Mouse (Mus musculus) intestine, embryonic 14.5 days (tissue): ENCODE results near the gene Pax5. TPM values are rescaled to one million over a fixed set of nuclear protein-coding genes. Genes with fewer than 3 reads are reported as not detected.

Experiments
- ATAC-seq: fragments of 200-750 bp; cut with Nextera tagmentation; replicated peaks from 2 replicates; pipeline ENCODE4 v1.8.0; 2017; ENCODE audit warnings: low read depth, moderate number of reproducible peaks, moderate TSS enrichment, moderate library complexity; ENCODE audit not compliant: low FRiP score, low TSS enrichment
- DNase-seq: peaks from one replicate; pipeline ENCODE4 v3.0.0-alpha.2; 2018; ENCODE audit warnings: low spot score
- H3K27ac ChIP-seq: fragments of 300-500 bp; sonication (generic); 2 replicates; pipeline ENCODE4 v1.5.1; 2014; ENCODE audit warnings: low read depth, mild to moderate bottlenecking, control low read depth
- H3K27me3 ChIP-seq: fragments of 300-500 bp; sonication (generic); replicated peaks from 2 replicates; pipeline ENCODE4 v1.6.1; 2014; ENCODE audit warnings: low read length, control low read depth; ENCODE audit not compliant: control insufficient read depth, insufficient read depth
- H3K36me3 ChIP-seq: fragments of 300-500 bp; sonication (generic); 2 replicates; pipeline ENCODE4 v1.6.1; 2014; ENCODE audit warnings: low read length, control low read depth; ENCODE audit not compliant: control insufficient read depth, insufficient read depth
- H3K4me1 ChIP-seq: fragments of 300-500 bp; sonication (generic); replicated peaks from 2 replicates; pipeline ENCODE4 v1.6.1; 2014; ENCODE audit warnings: low read length, control low read depth, mixed read lengths; ENCODE audit not compliant: control insufficient read depth, insufficient read depth
- H3K4me2 ChIP-seq: fragments of 300-500 bp; sonication (generic); 2 replicates; pipeline ENCODE4 v1.6.1; 2014; ENCODE audit warnings: low read length
- H3K4me3 ChIP-seq: fragments of 300-500 bp; sonication (generic); 2 replicates; pipeline ENCODE4 v1.5.1; 2014; ENCODE audit warnings: low read depth, low read length, control low read depth, mixed read lengths
- H3K9ac ChIP-seq: fragments of 300-500 bp; sonication (generic); 2 replicates; pipeline ENCODE4 v1.6.1; 2014; ENCODE audit warnings: mild to moderate bottlenecking, low read length
- H3K9me3 ChIP-seq: fragments of 300-500 bp; sonication (generic); 2 replicates; pipeline ENCODE4 v1.6.1; 2016; ENCODE audit warnings: low read length, control low read depth; ENCODE audit not compliant: control insufficient read depth
- WGBS: fragments of 180-500 bp; shearing (Covaris S2); extraction: QIAGEN DNeasy Blood & Tissue Kit; methylation state at CpG from one replicate; pipeline ENCODE4 v1.1.7; 2014; 5-methylcytosine and 5-hydroxymethylcytosine counted together
- polyA plus RNA-seq: library from polyadenylated mRNA; unstranded; fragments of >200 nt; fragmentation: Nextera tagmentation; extraction: Ambion mirVana; gene quantifications from 2 replicates; pipeline ENCODE4 v1.2.1, GENCODE M21; 2014

The Pax5 gene
- polyA plus RNA-seq, 1 experiment from 2014 or later = not detected

- Histone ChIP-seq H3K27me3 (no peaks in the 10 kb centered on the region), H3K4me1 (no peaks in the 10 kb centered on the region), H3K9ac (no peak overlapping the region), H3K4me2 (no peak overlapping the region), H3K27ac (no peak overlapping the region), H3K4me3 (no peak overlapping the region), H3K9me3 (no peaks in the 10 kb centered on the region), H3K36me3 (no peaks in the 10 kb centered on the region)
- 64% methylated on average over 1 of the region's 1 CpGs for WGBS
- no peak for DNase-seq
- no peak for ATAC-seq
Observed at GRCm38 (mm10) chr4:44544495-44544894, 165.8 kb downstream of the Pax5 start.

- H3K4me2 ChIP-seq = no peak overlapping the region
- no peaks in the 10 kb centered on the region for H3K36me3 ChIP-seq
- H3K27me3 ChIP-seq = no peaks in the 10 kb centered on the region
- H3K27ac ChIP-seq = no peak overlapping the region
- H3K9ac ChIP-seq = no peak overlapping the region
- DNase-seq (no peak), ATAC-seq (no peak)
- no peaks in the 10 kb centered on the region for H3K4me1 ChIP-seq
- 91% methylated on average over 2 of the region's 2 CpGs for WGBS
- no peaks in the 10 kb centered on the region for H3K9me3 ChIP-seq
- no peak overlapping the region for H3K4me3 ChIP-seq
Observed at GRCm38 (mm10) chr4:44543880-44544279, 166.4 kb downstream of the Pax5 start.

- WGBS = 74% methylated on average over 3 of the region's 3 CpGs
- Histone ChIP-seq H3K4me2 (no peak overlapping the region), H3K4me3 (no peak overlapping the region)
Observed at GRCm38 (mm10) chr4:44542101-44542500, 168.2 kb downstream of the Pax5 start.

GRCm38 (mm10) chr4:44538488-44538887 is 171.8 kb downstream of the Pax5 start:
- Histone ChIP-seq H3K4me2 (no peak overlapping the region), H3K9ac (no peak overlapping the region), H3K36me3 (no peaks in the 10 kb centered on the region), H3K27ac (no peak overlapping the region), H3K9me3 (no peaks in the 10 kb centered on the region), H3K4me1 (no peaks in the 10 kb centered on the region), H3K27me3 (no peaks in the 10 kb centered on the region), H3K4me3 (no peak overlapping the region)
- WGBS = 47% methylated on average over 4 of the region's 5 CpGs
- ATAC-seq (no peak), DNase-seq (no peak)

More at GRCm38 (mm10) chr4:44542101-44542500, 168.2 kb downstream of the Pax5 start:
- H3K27me3 ChIP-seq = no peaks in the 10 kb centered on the region
- no peaks in the 10 kb centered on the region for H3K36me3 ChIP-seq
- H3K9me3 ChIP-seq = no peaks in the 10 kb centered on the region
- no peak overlapping the region for H3K27ac ChIP-seq
- ATAC-seq (no peak), DNase-seq (no peak)
- no peak overlapping the region for H3K9ac ChIP-seq
- H3K4me1 ChIP-seq = no peaks in the 10 kb centered on the region

GRCm38 (mm10) chr4:44536794-44537193 is 173.5 kb downstream of the Pax5 start:
- H3K9ac ChIP-seq = no peak overlapping the region
- H3K4me2 ChIP-seq = no peak overlapping the region
- no peaks in the 10 kb centered on the region for H3K27me3 ChIP-seq
- no peaks in the 10 kb centered on the region for H3K4me1 ChIP-seq
- ATAC-seq (no peak), DNase-seq (no peak)
- H3K36me3 ChIP-seq = no peaks in the 10 kb centered on the region
- no peaks in the 10 kb centered on the region for H3K9me3 ChIP-seq
- no peak overlapping the region for H3K27ac ChIP-seq
- WGBS = 81% methylated on average over 4 of the region's 4 CpGs
- H3K4me3 ChIP-seq = no peak overlapping the region

- ATAC-seq (no peak), DNase-seq (no peak)
- WGBS = 98% methylated on average over 4 of the region's 4 CpGs
- H3K36me3 ChIP-seq = no peaks in the 10 kb centered on the region
- no peak overlapping the region for H3K27ac ChIP-seq
- H3K9ac ChIP-seq = no peak overlapping the region
- H3K4me3 ChIP-seq = no peak overlapping the region
- no peak overlapping the region for H3K4me2 ChIP-seq
- no peaks in the 10 kb centered on the region for H3K4me1 ChIP-seq
- H3K9me3 ChIP-seq = no peaks in the 10 kb centered on the region
- H3K27me3 ChIP-seq = no peaks in the 10 kb centered on the region
Observed at GRCm38 (mm10) chr4:44535646-44536045, 174.6 kb downstream of the Pax5 start.

- Histone ChIP-seq H3K9ac (no peak overlapping the region), H3K4me3 (no peak overlapping the region), H3K4me1 (no peaks in the 10 kb centered on the region), H3K27ac (no peak overlapping the region), H3K36me3 (no peaks in the 10 kb centered on the region), H3K27me3 (no peaks in the 10 kb centered on the region), H3K9me3 (no peaks in the 10 kb centered on the region), H3K4me2 (no peak overlapping the region)
- no peak for DNase-seq
- no peak for ATAC-seq
- WGBS = 61% methylated on average over 5 of the region's 5 CpGs
Observed at GRCm38 (mm10) chr4:44533286-44533685, 177.0 kb downstream of the Pax5 start.

GRCm38 (mm10) chr4:44532731-44533130 is 177.6 kb downstream of the Pax5 start:
- no peak overlapping the region for H3K9ac ChIP-seq
- no peak overlapping the region for H3K4me2 ChIP-seq
- H3K9me3 ChIP-seq = no peaks in the 10 kb centered on the region
- H3K27ac ChIP-seq = no peak overlapping the region
- 61% methylated on average over 5 of the region's 5 CpGs for WGBS
- H3K27me3 ChIP-seq = no peaks in the 10 kb centered on the region
- H3K4me1 ChIP-seq = no peaks in the 10 kb centered on the region
- DNase-seq = no peak
- H3K36me3 ChIP-seq = no peaks in the 10 kb centered on the region
- H3K4me3 ChIP-seq = no peak overlapping the region
- ATAC-seq = no peak

- Histone ChIP-seq H3K9me3 (no peaks in the 10 kb centered on the region), H3K4me2 (no peak overlapping the region), H3K36me3 (no peaks in the 10 kb centered on the region), H3K9ac (no peak overlapping the region), H3K27me3 (no peaks in the 10 kb centered on the region), H3K4me3 (no peak overlapping the region), H3K27ac (no peak overlapping the region), H3K4me1 (no peaks in the 10 kb centered on the region)
- 81% methylated on average over 3 of the region's 3 CpGs for WGBS
- no peak for ATAC-seq
- no peak for DNase-seq
Observed at GRCm38 (mm10) chr4:44525336-44525735, 185.0 kb downstream of the Pax5 start.
